Mouse (Mus musculus): Measurements from ENCODE around the gene Abhd14a. TPM values are rescaled to one million over a fixed set of nuclear protein-coding genes. Genes with fewer than 3 reads are reported as not detected.

The Abhd14a gene
- polyA plus RNA-seq, 1 experiment = 197 TPM

DNA sequence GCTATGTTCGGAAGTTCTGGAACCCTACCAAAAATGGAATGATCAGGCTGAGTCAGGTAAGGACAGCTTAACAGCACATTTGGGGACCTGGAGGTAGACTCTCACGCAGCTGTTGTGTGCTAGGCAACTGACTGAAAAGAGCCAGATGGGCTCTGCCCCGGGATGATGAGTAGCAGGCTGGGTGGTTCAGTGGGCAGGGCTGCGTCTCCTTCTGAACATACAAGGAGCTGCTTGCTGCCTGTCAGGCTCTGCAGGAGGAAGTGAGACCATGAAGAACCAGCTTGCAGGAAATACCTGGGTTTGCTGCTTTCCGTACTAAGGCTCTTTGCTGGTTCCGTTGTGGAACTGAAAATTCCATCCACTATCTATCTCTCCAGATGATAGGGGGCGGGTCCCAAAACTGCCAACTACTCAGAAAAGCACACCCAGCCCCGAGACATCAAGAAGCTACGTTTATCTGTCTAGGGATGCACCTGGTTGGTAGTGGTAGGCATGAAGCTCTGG lies 36.3 kb downstream of the Abhd14a start:
- Histone ChIP-seq H3K36me3 (ENCODE audit: control insufficient read depth, insufficient read depth, low read length) (no peaks in the 10 kb centered on the region), H3K27me3 (ENCODE audit: control insufficient read depth, insufficient read depth, low read length) (no peaks in the 10 kb centered on the region), H3K4me1 (ENCODE audit: control insufficient read depth, insufficient read depth, low read length) (peaks cover 7% of the 10 kb centered on the region), H3K4me3 (ENCODE audit: control insufficient read depth, low read depth, low read length) (no peak overlapping the region), H3K27ac (ENCODE audit: control insufficient read depth, insufficient read depth, low read depth, low read length) (no peak overlapping the region)
- TF ChIP-seq POLR2A (IDR thresholded peaks at IDR 0.05; ENCODE audit: control insufficient read depth, low read depth, low read length) (no peak), CTCF (IDR thresholded peaks at IDR 0.05; ENCODE audit: control insufficient read depth, insufficient read depth, insufficient replicate concordance, low read depth, low read length) (no peak)

DNA sequence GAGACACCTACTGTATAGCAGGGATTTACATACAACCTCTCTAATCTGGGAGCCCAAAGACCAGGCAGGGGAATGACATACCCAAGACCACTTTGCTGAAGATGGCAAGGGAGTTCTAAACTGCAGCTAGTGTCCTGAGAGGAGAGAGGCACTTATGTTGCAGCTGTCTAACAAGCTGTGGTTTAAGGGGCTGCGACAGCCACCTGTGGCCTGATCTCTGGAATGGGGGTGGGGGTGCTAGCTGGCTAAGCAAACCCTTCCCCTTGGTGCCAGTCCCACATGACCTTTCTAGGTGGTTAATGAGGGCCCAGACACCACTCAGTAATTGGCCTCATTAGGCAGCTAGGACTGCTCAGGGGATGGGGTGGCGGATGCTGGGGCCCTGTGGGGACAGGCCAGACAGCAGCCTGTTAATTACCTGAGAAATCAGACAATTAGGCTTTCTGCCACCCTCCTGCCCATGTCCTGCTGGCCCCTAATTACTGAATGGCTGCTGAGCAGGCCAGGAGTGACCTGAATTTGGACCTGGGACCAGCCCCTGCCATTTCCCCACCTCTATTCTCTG lies 37.3 kb downstream of the Abhd14a start:
- Histone ChIP-seq H3K27me3 (ENCODE audit: control insufficient read depth, insufficient read depth, low read length) (no peaks in the 10 kb centered on the region), H3K27ac (ENCODE audit: control insufficient read depth, insufficient read depth, low read depth, low read length) (no peak overlapping the region), H3K36me3 (ENCODE audit: control insufficient read depth, insufficient read depth, low read length) (no peaks in the 10 kb centered on the region), H3K4me3 (ENCODE audit: control insufficient read depth, low read depth, low read length) (no peak overlapping the region), H3K4me1 (ENCODE audit: control insufficient read depth, insufficient read depth, low read length) (peaks cover 7% of the 10 kb centered on the region)
- TF ChIP-seq CTCF (IDR thresholded peaks at IDR 0.05; ENCODE audit: control insufficient read depth, insufficient read depth, insufficient replicate concordance, low read depth, low read length) = no peak
- TF ChIP-seq POLR2A (IDR thresholded peaks at IDR 0.05; ENCODE audit: control insufficient read depth, low read depth, low read length) = no peak

DNA sequence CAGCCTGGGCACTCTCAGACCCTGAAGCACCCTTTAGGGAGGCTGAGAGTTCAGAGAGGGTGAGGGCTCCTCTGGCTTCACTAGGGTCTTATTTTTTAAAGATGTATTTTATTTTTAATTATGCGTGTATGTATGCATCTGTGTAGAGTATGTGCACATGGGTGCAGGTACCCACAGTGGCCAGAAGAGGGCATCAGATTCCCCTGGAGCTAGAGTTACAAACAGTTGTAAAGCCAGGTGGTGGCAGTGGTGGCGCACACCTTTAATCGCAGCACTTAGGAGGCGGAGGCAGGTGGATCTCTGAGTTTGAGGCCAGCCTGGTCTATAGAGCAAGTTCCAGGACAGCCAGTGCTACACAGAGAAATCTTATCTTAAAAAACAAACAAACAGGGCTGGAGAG lies 38.4 kb downstream of the Abhd14a start:
- TF ChIP-seq CTCF (IDR thresholded peaks at IDR 0.05; ENCODE audit: control insufficient read depth, insufficient read depth, insufficient replicate concordance, low read depth, low read length) = peak; percentile 32; the same call in 1 of the 2 replicates
- TF ChIP-seq POLR2A (IDR thresholded peaks at IDR 0.05; ENCODE audit: control insufficient read depth, low read depth, low read length) = no peak
- Histone ChIP-seq H3K27me3 (ENCODE audit: control insufficient read depth, insufficient read depth, low read length) (no peaks in the 10 kb centered on the region), H3K4me3 (ENCODE audit: control insufficient read depth, low read depth, low read length) (no peak overlapping the region), H3K4me1 (ENCODE audit: control insufficient read depth, insufficient read depth, low read length) (peaks cover 7% of the 10 kb centered on the region), H3K36me3 (ENCODE audit: control insufficient read depth, insufficient read depth, low read length) (no peaks in the 10 kb centered on the region), H3K27ac (ENCODE audit: control insufficient read depth, insufficient read depth, low read depth, low read length) (no peak overlapping the region)

DNA sequence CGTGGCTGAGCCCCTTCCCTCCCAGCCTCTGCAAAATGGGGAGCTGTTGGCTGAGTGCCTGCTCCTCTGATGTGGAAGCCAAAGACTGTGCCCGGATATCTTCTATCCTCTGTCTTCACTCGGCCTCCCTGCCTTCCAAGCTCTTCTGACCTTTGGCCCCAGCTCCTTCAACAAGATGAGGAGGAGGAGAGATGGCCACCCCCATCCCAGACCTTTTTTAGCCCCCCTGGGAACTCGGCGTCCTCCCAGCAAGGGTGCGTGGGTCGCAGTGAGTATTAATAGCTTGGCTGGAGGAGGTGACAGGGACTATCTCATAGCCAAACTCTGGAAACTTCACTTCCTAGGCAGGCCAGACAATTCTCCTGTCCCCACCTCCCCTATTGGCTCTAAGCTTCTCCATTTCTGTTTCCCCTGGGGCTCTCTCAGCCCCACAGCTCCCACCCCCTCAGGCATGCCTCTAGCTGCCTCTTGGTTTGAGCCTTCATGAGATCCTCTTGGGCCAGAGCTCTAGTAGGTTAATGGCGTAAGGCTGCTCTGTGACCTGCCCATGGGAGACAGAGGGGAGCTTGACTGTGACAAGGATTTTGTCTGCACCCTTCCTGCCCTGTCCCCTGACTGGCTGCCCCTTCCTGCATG lies 40.9 kb downstream of the Abhd14a start:
- no peaks in the 10 kb centered on the region for H3K27me3 ChIP-seq (ENCODE audit: control insufficient read depth, insufficient read depth, low read length)
- H3K4me3 ChIP-seq (ENCODE audit: control insufficient read depth, low read depth, low read length) = no peak overlapping the region
- H3K27ac ChIP-seq (ENCODE audit: control insufficient read depth, insufficient read depth, low read depth, low read length) = no peak overlapping the region
- peaks cover 7% of the 10 kb centered on the region for H3K4me1 ChIP-seq (ENCODE audit: control insufficient read depth, insufficient read depth, low read length)
- no peak for TF ChIP-seq CTCF (IDR thresholded peaks at IDR 0.05; ENCODE audit: control insufficient read depth, insufficient read depth, insufficient replicate concordance, low read depth, low read length)
- TF ChIP-seq POLR2A (IDR thresholded peaks at IDR 0.05; ENCODE audit: control insufficient read depth, low read depth, low read length) = no peak
- H3K36me3 ChIP-seq (ENCODE audit: control insufficient read depth, insufficient read depth, low read length) = no peaks in the 10 kb centered on the region

DNA sequence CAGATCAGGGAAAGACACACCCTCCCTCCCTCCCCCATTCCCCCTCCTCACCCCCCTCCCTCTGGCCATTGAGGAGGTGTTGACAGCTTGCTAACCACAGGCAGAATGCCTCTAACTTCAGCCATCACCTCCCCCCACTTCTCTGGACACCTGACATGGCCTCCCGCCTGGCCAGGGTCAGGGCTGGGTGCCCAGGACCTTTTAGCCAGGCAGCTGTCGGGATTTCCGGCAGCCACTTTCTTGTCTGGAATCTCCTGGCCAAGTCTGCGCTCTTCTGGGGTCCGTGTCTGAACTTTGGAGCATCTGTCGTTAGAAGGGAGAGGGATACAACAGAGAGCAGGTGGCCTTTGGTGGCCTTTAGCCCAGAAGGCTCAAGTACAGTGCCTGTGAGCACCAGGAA lies 42.2 kb downstream of the Abhd14a start:
- no peak overlapping the region for H3K27ac ChIP-seq (ENCODE audit: control insufficient read depth, insufficient read depth, low read depth, low read length)
- no peak overlapping the region for H3K4me3 ChIP-seq (ENCODE audit: control insufficient read depth, low read depth, low read length)
- peaks cover 5% of the 10 kb centered on the region for H3K4me1 ChIP-seq (ENCODE audit: control insufficient read depth, insufficient read depth, low read length)
- H3K27me3 ChIP-seq (ENCODE audit: control insufficient read depth, insufficient read depth, low read length) = no peaks in the 10 kb centered on the region
- no peaks in the 10 kb centered on the region for H3K36me3 ChIP-seq (ENCODE audit: control insufficient read depth, insufficient read depth, low read length)
- TF ChIP-seq CTCF (IDR thresholded peaks at IDR 0.05; ENCODE audit: control insufficient read depth, insufficient read depth, insufficient replicate concordance, low read depth, low read length) (no peak), POLR2A (IDR thresholded peaks at IDR 0.05; ENCODE audit: control insufficient read depth, low read depth, low read length) (no peak)

DNA sequence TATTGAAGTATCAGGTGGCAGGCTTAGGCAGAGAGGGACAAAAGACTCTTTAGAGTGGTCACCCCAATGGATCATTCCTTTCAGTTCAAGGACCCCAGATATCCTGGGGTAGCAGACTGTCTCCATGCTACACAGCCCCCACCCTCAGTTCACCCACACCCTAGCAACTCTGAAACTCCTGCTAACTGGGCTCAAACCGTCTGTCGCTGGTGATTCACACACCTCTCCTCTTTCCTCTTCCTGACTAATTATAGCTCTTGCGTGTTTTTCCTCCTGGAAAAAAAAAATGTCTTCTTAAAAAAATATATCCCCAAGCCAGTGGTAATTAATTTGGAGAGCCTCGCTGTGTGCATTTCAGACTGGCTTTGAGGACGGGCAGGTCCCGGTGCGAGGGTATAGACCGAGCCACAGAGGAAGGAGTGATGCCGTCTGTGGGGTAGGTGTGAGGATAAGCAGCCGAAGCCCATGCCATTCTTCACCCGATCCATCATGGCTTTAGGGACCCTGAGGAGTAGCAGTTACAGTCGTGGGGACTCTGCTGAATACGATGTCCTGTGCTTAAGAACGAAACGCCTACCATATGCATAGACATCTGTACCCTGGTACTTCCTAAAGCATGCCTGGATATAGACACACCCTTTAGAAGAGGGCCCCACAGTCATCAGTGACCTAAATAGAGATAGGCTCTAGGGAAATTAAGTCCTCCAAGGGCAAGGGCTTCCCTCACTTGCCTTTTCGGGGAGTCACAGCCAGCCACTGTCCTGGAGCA lies 44.7 kb downstream of the Abhd14a start:
- Histone ChIP-seq H3K36me3 (ENCODE audit: control insufficient read depth, insufficient read depth, low read length) (no peaks in the 10 kb centered on the region), H3K27me3 (ENCODE audit: control insufficient read depth, insufficient read depth, low read length) (no peaks in the 10 kb centered on the region), H3K4me1 (ENCODE audit: control insufficient read depth, insufficient read depth, low read length) (peaks cover 5% of the 10 kb centered on the region), H3K27ac (ENCODE audit: control insufficient read depth, insufficient read depth, low read depth, low read length) (no peak overlapping the region), H3K4me3 (ENCODE audit: control insufficient read depth, low read depth, low read length) (no peak overlapping the region)
- no peak for TF ChIP-seq CTCF (IDR thresholded peaks at IDR 0.05; ENCODE audit: control insufficient read depth, insufficient read depth, insufficient replicate concordance, low read depth, low read length)
- TF ChIP-seq POLR2A (IDR thresholded peaks at IDR 0.05; ENCODE audit: control insufficient read depth, low read depth, low read length) = no peak

DNA sequence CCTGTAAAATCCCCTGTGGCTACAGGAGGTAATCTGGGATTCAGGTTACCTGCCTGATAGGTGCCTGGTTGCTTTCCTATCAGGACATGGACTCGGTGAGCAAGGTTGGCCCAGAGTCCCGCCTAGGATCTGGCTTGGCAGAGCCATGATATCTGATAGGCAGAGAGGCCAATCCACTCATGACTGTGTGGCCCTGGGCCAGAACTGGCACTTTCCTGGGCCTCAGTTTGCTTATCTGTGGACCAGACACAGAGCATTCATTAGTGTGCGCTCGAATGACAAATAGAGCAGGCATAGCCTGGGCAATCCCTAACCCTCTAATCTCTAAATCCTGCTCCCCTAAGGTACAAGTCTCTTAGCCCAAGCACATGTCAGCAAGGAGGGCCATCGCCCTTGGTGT lies 45.3 kb downstream of the Abhd14a start:
- TF ChIP-seq CTCF (IDR thresholded peaks at IDR 0.05; ENCODE audit: control insufficient read depth, insufficient read depth, insufficient replicate concordance, low read depth, low read length) (no peak), POLR2A (IDR thresholded peaks at IDR 0.05; ENCODE audit: control insufficient read depth, low read depth, low read length) (no peak)
- H3K27ac ChIP-seq (ENCODE audit: control insufficient read depth, insufficient read depth, low read depth, low read length) = no peak overlapping the region
- H3K4me3 ChIP-seq (ENCODE audit: control insufficient read depth, low read depth, low read length) = no peak overlapping the region
- H3K36me3 ChIP-seq (ENCODE audit: control insufficient read depth, insufficient read depth, low read length) = no peaks in the 10 kb centered on the region
- H3K27me3 ChIP-seq (ENCODE audit: control insufficient read depth, insufficient read depth, low read length) = no peaks in the 10 kb centered on the region
- peaks cover 5% of the 10 kb centered on the region for H3K4me1 ChIP-seq (ENCODE audit: control insufficient read depth, insufficient read depth, low read length)

Measured in testis, adult 2 months (tissue).